Mouse (Mus musculus): Measurements from ENCODE around the gene Galns. TPM values are rescaled to one million over a fixed set of nuclear protein-coding genes. Genes with fewer than 3 reads are reported as not detected.

Galns gene
- total RNA-seq, 2 experiments from 2014 or later: 3.6 to 4.0 TPM

DNA sequence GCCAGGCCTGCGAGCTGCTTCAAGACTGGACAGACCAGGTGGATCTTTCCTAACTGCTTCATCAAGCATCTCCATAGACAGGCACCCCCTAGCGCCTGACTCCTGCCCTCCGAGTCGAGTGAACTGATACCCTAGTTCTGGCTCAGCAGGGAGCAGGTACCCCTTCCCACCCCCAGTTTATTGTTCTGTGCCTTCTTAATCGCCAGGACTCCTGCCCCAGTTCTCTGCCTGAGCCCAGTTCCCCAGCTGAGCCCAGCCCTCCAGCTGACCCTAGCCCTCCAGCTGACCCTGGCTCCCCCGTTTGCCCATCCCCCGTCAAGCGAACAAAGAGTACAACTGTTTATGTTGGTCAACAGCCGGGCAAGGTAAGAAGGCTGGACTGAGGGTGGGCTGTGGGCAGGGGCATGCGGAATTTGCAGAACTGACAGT is 42.4 kb downstream of the Galns start:
- DNase-seq: no peak

DNA sequence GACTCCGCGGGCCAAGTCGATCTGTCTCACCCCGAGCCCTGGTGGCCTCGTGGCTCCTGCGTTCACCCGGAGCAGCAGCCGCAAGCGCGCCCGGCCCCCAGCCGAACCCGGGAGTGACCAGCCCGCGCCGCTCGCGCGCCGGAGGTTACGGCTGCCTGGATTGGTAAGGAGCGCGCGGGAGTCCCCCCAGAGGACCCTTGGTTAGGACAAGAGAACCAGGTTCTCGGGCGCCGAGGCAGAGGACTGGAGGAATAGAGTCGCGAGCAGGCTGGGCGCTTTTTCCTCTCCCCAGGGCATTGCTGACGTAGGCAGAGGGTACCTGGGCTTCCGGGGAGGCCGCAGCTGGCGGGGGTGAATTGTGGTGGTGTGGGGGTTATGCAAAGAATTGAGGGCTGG is 43.2 kb downstream of the Galns start:
- DNase-seq: no peak

- DNase-seq: peak; percentile 96
Measured at GRCm38 (mm10) chr8:122567361-122568108, 43.7 kb downstream of the Galns start, which contains the start of gene Cdt1. Gene Cdt1, plus strand, starts transcription at chr8:122568015.

DNA sequence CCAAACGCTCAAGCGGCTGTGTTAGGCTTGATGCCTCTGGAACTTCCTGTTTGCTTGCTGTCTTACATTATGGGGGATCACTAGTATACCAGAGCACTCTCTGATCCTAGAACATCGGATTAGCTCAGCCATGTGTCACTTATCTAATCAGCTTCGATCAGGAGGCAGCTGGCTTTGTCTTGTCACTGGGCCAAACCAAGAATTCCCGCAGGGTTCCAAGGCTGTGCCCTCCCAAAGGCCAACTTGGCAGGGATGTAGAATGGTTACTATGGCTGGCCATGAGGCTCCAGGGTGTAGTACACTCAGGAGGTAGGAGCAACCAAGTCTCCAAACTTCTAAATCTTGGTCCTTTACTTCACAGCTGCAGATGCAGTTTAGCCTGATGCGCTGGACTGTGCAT is 44.5 kb downstream of the Galns start:
- DNase-seq: peak; percentile 51 to 58

DNA sequence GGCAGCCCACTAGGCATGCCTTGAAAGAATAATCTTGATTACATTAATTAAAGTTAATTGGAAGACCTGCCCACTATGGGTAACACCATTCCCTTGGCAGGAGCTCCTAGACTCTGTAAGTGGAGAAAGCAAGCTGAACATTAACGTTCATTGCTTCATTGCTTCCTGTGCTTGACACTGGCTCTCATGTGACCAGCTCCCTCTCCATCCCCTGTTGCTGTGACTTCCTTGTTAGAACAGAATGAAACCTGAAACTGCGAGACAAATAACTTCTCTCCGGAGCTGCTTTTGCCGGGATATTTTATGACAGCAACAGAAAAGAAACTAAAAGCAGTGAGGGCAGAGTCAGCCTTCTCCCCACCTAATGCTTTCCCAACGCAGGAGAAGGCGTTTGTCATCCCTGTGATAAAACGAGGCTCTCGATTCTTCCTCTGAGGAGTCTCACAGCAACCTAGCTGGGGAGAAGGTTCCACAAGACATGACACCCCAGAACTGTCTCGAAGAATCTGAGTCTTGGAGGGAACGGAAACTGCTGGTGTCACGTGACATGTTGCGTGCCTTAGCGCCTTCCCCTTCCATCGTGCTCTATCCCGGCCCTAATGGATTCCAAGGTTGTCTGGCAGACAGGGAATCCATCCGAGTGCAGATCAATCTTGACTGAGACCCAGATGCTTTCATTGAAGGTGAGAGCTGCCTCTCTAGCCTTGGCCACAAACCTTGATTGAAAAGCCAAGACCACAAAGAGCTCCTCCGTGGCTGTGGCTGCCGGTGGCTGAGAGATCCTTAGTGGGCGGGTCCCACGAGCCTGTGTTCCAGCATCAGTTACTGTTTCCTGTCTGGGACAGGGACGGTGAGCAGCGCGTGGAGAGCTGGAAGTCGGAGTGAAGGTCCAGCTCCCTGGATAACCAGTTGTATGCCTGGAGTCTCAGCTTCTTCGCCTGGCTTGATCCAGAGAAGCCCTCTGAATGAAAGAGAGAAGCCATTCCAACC is 46.6 kb downstream of the Galns start:
- DNase-seq: peak; percentile 33 to 48

DNA sequence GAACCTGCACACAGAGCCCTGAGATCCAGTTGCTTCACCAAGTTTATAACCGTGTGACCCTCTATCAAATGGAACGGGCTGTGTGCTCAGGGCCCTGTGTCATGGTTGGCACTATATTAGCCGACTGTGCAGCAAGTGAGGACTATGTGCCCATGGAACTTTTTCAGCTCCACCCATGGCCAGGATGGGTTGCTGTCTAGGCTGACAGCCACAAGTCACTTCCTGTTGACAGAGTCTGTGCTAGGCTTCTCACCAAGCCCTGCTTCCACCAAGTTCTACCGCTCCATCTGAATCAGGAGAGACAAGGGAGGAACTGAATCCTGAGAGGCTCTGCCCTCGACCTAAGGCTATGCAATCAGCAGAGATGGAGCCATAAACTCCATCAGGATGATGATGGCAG is 50.1 kb downstream of the Galns start:
- DNase-seq: peak in 1 of 2 experiments; percentile 65

- DNase-seq: no peak
Measured at GRCm38 (mm10) chr8:122558671-122559349, 52.5 kb downstream of the Galns start.

GRCm38 (mm10) chr8:122557248-122558038 is 53.8 kb downstream of the Galns start:
- no peak for DNase-seq

GRCm38 (mm10) chr8:122556030-122557009 is 54.9 kb downstream of the Galns start:
- DNase-seq: peak; percentile 63 to 87

DNA sequence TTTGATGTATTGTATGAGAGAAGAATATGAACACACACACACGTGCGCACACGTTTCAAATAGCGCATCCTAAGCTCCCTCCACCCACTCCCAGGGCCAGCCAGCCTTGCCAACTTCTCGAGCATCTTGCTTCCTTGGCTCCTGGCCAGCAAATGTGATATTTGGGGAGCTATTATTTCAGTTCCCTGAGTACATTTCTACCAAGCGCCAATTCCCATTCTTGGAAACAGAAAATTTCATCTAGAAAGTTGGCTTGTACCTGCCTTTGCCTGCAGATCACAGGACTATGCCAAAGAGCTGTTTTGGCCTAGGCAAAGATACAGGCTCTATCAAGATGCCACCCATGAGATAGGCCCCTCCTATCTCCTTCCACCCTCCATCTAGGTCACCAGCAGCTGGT is 56.5 kb downstream of the Galns start:
- no peak for DNase-seq

DNA sequence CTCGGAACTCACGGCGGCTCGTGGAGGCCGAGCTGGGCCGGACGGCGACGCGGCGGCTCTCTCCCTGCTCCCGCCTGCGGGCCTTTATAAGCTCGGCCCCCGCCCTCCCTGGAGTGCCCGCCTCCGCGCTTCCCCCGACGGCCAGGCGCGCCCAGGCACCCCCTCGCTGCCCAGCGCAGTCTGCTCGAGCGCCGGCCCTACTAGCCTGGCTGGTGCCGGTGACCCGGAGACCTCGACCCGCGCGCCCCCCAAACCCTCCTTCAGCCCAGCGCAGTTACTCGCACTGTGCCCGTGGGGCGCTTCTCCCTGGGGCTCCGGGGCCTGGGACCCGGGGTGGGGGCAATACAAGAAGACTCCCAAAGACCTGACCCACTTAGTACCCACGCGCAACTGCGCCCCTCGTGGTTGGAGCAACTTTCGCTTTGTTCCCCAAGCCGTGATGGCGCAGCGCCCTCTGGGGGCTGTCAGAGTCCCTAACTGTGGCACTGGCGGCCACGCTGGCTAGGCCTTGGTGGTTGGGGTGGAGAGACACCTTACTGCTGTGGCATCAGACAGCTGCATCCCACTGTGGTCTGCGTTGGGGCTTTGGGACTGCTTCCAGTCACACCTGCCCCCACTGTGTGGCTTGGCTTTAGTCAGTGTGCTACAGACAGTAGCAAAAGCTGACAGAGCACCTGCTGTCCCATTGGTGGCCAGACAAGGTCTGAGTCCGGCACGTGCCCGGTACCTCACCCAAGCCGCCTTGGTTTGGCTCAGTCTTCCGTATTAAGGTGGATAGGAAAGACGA is 59.8 kb downstream of the Galns start, which contains the start of gene Piezo1:
Piezo1 (minus strand) TSS at position 65 of the 787 bp plus-strand sequence.
- peak; percentile 94 to 98 for DNase-seq

GRCm38 (mm10) chr8:122550995-122551264 is 60.3 kb downstream of the Galns start:
- DNase-seq: no peak

DNA sequence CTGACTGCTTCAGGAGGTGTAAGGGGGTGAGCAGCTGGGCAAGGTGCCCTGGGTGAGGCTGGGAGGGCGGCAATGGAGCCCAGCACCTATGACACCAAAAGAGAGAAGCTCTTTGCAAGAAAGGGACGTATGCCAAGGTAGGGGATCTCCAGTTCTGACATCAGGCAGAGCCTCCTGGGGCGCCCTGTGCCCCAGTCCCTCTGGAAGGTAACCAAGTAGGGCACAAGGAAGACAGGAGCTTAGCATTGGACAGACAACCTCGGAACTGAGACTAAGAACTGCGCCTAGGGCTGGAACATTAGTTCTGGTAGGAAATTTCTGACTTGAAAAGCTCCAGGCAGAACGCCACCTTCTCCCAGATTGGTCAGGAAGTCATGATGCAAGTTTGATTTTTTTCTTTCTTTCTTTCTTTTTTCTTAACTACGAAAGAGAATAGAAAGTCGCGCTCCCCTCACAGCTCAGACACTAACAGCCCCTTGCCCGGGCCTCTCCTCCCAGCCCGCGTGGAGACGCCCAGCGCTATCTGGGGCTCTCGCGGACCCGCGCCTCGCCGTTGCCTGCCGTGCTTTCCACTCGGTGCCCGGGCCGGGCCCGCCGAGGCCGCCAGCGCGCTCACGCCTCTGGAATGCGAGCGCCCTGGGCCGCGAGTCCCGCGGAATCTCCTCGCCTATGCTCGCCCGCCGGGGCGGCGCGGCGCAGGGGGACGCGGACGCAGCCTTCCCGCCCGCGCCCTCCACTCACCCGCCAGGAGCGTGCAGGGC is 60.8 kb downstream of the Galns start:
- peak; percentile 58 to 72 for DNase-seq

GRCm38 (mm10) chr8:122548891-122549439 is 62.3 kb downstream of the Galns start:
- peak in 1 of 2 experiments; percentile 28 for DNase-seq

GRCm38 (mm10) chr8:122548331-122548730 is 62.9 kb downstream of the Galns start:
- no peak for DNase-seq

- DNase-seq: peak; percentile 48 to 70
Measured at GRCm38 (mm10) chr8:122547815-122548214, 63.4 kb downstream of the Galns start.

DNA sequence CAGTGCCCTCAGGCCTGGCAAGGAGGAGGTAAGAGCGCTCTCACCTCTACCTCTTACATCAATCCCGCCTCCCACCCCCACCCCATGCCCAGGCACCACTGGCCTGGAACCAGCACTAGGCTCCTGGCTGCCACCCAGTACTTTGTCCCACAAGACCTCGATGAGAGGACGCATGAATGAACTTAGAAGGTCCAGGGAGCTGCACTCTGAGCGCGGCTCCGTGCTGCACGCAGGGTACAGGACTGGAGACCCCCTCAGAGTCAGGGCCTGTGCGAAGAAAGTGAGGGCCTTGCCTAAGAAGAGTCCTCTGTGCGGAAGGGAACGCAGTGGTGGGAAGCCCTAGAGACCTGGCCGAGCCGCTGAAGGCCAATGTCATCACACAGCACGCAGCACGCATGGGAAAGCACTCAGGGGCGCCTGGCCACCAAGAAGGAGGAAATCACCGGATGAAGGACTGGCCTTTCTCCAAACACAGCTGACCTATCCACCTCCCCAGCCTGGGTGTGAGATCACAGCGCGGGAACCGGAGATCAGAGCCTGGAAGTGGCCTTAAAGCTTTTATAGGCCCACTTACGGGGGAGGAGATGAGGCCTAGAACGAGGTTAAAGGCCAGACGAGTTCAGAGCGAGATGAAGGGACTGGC is 64.3 kb downstream of the Galns start:
- DNase-seq: peak; percentile 80 to 91

All from heart, adult 18-20 months (tissue).